Mouse (Mus musculus) kidney, postnatal 36 days (tissue): ENCODE measurements around the gene Gm9903.
A peak's percentile ranks its signal among the peaks of the same experiment; 100 is the strongest.

Source experiments
- DNase-seq, 2 experiments: peaks; one replicate each; pipeline ENCODE4 v3.0.0; 2021 to 2022; ENCODE audit warnings: mixed read lengths in 2 of 2

The Gm9903 gene

GRCm38 (mm10) chr5:33629301-33629987 lies at the start of gene Gm9903, which contains the start of gene Fam53a:
Gene Gm9903, plus strand, starts transcription at chr5:33629925.
Gene Fam53a, minus strand, starts transcription at chr5:33629635.
- DNase-seq, result peak; percentile 100

GRCm38 (mm10) chr5:33580336-33580735 lies 49.4 kb upstream of the Gm9903 start:
- no peak for DNase-seq

- no peak for DNase-seq
Measured at GRCm38 (mm10) chr5:33587498-33588058, 42.1 kb upstream of the Gm9903 start.

GRCm38 (mm10) chr5:33588066-33588465 lies 41.7 kb upstream of the Gm9903 start:
- no peak for DNase-seq

DNA sequence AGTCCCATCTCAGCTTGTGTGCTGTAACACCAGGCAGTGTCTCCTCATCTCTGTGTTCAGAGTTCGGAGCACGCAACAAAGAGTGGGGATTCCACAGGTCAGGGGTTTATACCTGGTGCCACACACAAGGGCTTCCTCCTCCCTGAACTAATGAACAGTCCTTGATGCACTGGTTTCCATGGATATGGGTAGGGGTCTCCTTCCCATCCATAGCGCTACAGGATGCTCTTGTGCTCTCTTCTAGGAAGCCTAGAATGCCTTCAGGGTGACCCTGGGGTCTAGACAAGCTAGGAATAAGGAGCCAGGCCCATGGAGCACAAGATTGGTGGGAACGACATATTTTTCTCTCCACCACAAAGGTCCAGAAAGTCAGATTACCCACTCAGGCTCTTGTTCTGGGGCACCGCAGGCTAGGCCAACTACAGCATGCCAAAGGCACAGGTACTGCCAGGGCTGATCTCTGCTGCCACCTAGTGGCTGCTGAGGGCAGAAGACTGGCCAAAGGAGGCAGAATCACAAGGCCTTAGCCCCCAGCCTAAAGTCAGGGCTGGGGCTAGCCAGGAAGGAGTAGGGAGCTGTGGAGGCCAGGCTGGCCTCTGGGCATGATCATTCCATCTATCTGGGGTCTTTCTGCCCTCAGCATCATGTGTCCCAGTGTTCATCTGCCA lies 40.4 kb upstream of the Gm9903 start:
- peak; percentile 58 to 87 for DNase-seq

GRCm38 (mm10) chr5:33593620-33594019 lies 36.1 kb upstream of the Gm9903 start:
- DNase-seq, result peak in 1 of 2 experiments; percentile 22

GRCm38 (mm10) chr5:33605314-33605713 lies 24.4 kb upstream of the Gm9903 start:
- DNase-seq, result peak; percentile 16 to 40

- DNase-seq, result no peak
Measured at GRCm38 (mm10) chr5:33606631-33607030, 23.1 kb upstream of the Gm9903 start.

GRCm38 (mm10) chr5:33607434-33607833 lies 22.3 kb upstream of the Gm9903 start:
- no peak for DNase-seq

GRCm38 (mm10) chr5:33609226-33609625 lies 20.5 kb upstream of the Gm9903 start:
- DNase-seq, result peak; percentile 31 to 36

- DNase-seq, result no peak
Measured at GRCm38 (mm10) chr5:33611795-33612194, 17.9 kb upstream of the Gm9903 start.

DNA sequence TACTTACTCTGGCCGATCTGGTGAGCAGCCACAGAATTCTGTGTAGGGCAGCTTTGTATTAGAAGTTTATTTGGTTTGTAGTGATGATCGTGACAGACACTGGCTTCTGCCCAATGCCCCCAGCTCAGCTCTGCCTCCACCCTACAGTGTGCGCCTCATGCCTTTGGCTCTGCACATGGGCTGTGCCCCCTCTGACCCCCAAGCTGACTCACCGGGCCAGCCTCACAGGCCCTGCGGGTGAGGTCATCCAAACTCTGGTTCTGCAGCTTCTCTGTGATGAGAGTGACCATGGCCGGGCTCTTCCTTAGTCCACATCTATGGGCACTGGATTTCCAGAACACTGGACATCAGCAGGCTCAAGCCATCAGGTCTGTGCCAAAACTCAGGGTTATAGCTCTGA lies 15.3 kb upstream of the Gm9903 start:
- no peak for DNase-seq

- no peak for DNase-seq
Measured at GRCm38 (mm10) chr5:33622671-33623070, 7.1 kb upstream of the Gm9903 start.

GRCm38 (mm10) chr5:33623766-33624165 lies 6.0 kb upstream of the Gm9903 start:
- no peak for DNase-seq

DNA sequence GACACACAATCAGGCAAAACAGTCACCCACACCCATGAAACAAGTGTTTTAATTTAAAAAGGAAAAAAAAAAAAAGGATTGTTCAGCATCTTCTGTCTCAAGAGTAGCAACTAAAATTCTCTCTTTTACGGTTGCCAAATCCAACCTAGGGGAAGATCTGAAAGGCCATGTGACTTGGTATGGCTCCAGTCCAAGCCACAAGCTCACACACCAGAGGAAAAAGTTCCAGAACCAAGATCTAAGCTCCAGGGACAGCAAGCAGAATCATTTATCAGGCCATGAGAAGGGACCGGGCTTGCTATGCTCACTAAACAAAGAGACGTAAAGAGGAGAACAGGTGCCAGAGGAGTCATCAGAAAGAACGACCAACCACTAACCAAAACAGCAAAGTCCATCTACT lies 1.8 kb upstream of the Gm9903 start:
- peak; percentile 50 to 61 for DNase-seq

GRCm38 (mm10) chr5:33628820-33629300 lies 865 bp upstream of the Gm9903 start:
- peak; percentile 27 to 62 for DNase-seq

DNA sequence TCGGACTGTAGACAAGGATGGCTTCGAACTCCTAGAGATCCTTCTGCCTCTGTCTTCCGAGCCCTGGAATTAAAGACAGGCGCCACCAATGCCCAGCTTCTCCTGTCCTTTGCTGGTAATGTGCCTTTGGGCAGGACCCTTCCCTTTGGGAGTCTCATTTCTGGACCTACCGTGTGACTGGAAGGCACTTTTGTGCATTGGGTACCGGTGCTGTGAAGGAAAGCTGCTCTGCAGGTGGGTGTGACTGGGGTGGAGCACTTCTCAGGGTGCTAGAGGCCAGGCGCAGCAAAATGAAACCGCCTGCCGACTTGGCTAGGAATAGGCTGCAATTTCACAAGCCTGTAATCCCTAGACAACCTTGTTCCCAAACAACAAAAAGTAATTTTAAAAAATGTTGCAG lies 336 bp downstream of the Gm9903 start:
- DNase-seq, result peak; percentile 22 to 48

DNA sequence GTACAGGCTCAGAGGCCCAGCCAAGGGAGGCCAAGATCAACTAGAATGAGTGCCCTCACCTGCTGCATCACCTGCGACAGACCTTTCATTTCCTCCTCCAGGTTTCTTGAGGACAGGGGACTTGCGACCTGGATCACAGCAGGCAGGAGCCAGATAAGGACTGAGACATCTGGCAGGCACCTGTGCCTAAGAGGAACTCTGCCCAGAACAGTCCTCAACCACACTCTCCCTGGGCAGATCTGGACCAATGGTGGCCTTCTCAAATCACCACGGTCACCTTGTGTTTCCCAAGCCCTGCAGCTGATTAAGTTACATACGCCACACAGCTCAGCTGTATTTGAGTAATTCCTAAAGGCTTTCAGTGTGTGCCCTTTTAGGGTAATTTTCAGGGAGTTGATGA lies 890 bp downstream of the Gm9903 start:
- no peak for DNase-seq

GRCm38 (mm10) chr5:33632526-33632925 lies 2.8 kb downstream of the Gm9903 start:
- DNase-seq, result no peak

GRCm38 (mm10) chr5:33635361-33635760 lies 5.6 kb downstream of the Gm9903 start:
- no peak for DNase-seq

GRCm38 (mm10) chr5:33637606-33638350 lies 8.1 kb downstream of the Gm9903 start:
- DNase-seq, result no peak

DNA sequence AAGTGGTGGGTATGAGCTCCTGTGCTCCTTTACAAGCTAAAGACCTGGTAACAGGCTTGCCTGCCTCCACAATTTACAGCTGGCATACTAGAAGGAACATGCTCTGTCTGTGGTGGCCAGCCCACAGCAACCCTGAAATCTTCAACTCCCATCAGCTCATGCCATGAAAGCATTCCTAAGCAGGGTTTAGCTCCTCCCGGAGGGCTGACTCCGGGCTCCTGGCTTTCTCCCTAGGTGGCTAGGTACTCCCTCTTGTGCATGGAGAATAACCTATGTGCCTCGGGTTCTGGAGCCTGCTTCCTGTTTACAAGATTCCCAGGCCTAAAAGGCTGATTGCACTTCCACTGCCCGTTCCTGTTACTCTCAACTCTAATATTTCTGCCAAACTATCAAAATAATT lies 9.1 kb downstream of the Gm9903 start:
- DNase-seq, result no peak

DNA sequence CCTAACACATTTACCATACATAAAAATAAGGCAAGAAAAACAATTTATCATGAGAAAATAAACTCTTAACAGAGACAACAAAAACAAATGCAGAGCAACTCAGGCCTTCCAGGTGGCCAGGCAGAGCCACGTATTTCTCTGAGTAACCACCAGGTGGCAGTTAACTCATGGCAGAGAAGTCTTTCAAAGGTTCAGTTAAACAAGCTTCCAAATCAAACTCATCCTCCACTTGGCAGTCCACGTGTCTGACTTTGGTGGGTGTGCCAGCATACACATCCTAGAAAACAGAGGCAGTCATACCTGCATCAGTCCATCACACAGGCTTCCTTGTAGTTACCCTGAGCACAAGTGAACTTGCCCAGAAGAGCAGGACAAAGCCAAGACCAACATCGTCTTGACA lies 10.9 kb downstream of the Gm9903 start:
- peak; percentile 46 to 67 for DNase-seq
